Mouse (Mus musculus) CD4-positive helper T cell, adult 2 months (primary cell): ENCODE data around the gene Tfdp2.

Source experiments
- DNase-seq: peaks from one replicate; pipeline ENCODE4 v3.0.0-alpha.2; 2012; ENCODE audit warnings: low read depth, missing footprints, low spot score

The Tfdp2 gene

DNA sequence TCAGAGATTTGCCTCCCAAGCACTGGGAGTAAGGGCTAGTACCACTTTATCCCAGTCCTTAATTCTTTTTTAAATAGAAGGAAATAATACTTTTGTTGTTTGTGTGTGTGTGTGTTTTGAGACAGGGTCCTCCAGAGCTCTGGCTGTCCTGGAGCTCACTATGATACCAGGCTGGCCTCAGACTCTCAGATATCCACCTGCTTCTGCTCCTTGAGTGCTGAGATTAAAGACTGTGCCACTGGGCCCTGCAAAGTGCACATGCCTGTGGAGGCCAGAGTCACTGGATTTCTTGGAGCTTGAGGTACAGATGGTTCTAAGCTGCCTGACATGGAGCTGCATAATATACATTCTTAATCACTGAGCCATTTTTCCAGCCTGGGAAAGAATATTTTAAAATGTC is 32.2 kb downstream of the Tfdp2 start:
- DNase-seq, result no peak

DNA sequence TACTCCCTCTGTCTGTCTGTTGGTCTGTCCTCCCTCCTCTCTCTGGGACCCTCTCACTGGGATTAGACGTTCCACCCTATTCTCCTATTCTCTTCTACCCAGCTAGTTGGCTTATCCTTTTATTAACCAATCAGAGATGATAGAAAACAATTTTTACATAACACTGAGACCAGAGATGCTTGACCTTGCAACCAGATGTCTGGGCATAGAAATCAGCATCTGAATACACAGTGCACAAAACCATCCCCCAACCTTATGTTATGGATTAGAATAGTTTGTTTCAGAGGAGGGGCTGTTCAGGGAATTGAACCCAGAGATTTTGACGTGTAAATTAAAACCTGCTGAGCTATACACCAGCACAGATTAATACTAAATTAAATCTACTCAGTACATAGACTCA is 34.2 kb downstream of the Tfdp2 start:
- no peak for DNase-seq

DNA sequence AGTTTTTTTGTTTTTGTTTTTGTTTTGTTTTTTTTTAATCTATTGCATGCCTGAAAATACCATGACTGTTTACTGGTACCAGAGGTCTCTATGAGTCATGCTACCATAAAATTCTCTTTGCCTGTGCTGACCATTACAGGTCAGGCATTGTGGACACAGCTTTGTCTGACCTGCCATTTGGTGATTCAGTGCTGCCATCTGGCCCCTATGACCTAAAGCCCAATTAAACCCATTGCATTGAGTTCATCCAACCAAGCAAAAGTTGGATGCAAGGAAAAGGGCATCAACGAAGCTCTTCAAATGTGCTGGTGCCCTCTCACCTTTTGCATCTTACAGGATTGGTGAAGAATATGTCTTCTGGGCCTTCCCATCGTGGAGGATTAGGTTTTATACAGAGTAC is 39.4 kb downstream of the Tfdp2 start:
- DNase-seq, result no peak

DNA sequence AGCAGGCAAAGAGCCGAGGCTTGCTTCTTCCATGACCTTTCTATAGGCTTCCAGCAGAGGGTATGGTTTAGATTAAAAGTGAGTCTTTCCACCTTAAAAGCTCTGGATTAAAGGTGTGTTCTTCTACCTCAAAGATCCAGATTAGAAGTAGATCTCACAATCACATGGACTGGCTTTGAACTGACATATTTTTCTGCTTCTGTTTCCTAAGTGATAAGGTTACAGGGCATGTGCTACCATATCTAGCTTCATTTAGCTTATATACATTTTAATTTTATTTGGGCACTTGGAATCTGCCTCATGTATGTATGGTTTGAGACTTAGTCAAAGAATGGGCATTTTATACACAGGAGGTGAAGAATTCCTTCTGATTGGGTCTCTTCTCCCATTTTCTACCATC is 41.3 kb downstream of the Tfdp2 start:
- no peak for DNase-seq

DNA sequence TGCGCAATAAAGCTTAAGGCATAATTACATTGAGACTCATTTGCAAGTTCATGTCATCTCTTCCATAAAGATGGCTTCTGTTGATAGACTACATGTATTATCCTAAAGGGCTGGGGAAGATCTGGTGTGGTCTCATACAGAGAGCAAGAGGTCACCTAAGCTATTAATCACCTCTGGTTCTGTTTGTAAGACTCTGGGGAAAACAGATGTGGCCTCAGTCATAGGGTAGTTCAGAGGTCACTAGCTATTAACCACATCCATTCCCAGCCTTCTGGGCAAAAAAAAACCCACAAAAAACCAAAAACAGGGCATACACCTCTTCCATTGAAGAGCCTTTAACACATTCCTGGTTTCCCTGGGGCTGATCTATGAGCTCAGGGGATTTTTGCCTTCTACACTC is 42.2 kb downstream of the Tfdp2 start:
- DNase-seq, result no peak

DNA sequence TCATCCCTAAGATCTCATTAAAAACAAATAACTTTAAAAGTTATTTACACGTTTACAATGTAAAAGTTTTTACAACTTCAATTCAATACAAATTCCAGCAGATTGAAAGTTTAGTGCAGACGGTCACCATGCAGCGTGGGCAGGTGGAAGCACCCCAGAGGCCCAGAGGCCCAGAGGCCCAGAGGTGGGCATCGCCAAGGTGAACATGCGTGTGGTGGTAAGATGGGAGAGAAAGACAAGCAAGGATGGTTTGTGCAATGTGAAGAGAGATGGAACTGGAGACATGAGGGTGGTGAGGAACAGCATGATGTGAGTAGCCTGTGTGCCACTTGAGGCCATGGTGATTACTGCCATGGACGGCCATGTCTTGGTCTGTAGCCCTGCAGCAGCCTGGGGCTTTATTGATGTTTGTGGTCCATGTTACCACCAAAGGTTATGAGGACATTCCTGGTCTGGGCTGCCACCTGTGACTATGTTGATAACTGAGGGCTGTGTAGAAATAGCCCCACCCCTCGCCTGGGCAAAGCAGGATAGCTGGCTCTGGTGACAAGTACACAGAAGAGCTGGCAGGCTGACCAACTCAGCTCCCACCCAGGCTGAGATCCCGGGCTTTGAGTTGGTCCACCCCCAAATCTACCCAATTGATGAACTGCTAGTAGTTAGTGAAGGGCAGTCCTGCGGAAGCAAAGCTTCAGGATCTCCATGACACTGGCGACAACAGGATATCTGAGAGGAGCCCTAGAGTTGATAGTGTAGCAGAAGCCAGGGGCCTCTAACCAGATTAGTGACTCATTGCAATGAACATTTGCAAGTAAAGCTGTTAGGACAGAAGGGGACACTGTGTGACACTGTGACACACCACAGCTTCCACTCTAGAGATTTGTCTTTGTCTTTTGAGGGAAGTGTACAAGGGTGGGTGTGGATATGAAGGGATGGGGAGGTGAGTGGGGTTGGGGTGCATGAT is 45.3 kb downstream of the Tfdp2 start:
- no peak for DNase-seq

DNA sequence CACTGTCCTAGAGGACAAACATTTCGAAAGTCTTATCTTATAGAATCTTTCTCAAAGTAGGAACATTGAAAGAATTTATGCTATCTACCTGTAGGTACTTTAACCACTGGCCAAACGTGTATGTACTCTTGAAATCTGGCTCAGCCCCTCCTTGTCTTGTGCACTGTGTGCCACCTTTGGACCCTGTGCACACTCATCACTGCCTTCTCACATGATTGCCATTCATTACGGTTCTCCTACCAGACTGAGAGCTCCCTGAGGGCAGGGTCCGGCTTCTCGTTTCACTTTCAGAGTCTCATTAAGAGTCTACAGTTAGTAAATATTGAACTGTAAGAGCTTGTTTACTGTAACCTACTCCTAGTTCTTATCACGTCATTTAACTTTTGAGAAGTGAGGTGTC is 47.8 kb downstream of the Tfdp2 start:
- DNase-seq, result no peak

DNA sequence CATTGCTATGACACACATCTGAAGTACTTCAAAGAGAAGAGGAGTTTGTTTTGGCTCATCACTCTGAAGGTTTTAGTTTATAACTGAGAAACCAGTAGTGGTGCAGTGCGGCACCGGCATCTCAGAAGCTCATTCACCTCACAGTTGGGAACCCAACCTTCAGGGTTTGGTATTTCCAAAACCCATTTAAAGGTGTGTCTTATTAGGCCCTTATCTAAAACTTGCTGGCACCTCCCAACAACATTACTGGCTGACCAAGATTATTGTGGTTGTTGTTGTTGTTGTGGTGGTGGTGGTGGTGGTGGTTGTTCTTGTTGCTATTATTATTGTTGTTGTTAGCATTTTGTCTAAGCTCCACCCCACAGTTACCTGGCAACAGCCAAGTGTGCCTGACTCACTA is 58.7 kb downstream of the Tfdp2 start:
- no peak for DNase-seq

DNA sequence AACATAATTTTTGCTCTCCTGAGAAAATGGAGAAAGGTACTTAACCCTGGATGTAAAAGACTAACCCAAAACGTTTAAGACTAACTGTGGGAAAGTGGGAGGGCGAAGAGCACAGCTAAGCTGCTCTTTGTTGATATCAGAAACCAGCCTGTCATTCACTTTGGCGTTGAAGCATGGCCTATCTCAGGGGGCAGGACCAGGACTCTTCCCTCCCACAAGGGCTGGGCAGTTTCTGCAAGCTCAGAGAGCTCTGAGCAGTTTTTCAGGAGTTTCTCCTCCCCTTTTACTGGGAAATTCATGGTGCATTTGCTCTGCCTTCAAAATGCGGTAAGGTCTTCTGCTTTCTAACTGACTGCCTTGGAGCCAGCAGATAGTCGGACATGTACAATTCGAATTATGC is 62.4 kb downstream of the Tfdp2 start:
- DNase-seq, result no peak

DNA sequence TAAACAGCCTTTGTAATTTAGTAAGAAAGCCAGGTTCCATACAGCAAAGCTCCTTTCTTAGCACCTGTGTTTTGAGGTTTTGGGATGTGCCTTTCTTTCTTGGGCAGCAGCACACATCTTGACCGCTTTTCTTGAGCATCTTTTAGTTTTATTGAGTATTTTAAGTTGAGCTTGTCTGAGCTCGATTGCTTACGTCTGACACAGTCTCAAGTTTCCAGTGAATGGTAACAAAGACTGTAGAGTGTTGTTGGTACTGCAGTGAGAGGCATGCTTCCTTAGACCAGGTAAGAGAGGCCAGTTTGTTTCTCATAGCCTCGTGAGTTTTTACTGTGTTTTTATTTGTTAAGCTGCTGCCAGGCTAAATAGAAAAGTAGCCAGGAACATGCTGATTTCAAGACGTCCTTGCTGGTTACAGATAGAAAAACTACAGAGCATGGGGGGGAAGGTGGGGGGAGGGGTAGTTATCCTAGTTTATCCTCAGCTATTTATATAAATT is 63.0 kb downstream of the Tfdp2 start:
- peak; percentile 39 for DNase-seq

DNA sequence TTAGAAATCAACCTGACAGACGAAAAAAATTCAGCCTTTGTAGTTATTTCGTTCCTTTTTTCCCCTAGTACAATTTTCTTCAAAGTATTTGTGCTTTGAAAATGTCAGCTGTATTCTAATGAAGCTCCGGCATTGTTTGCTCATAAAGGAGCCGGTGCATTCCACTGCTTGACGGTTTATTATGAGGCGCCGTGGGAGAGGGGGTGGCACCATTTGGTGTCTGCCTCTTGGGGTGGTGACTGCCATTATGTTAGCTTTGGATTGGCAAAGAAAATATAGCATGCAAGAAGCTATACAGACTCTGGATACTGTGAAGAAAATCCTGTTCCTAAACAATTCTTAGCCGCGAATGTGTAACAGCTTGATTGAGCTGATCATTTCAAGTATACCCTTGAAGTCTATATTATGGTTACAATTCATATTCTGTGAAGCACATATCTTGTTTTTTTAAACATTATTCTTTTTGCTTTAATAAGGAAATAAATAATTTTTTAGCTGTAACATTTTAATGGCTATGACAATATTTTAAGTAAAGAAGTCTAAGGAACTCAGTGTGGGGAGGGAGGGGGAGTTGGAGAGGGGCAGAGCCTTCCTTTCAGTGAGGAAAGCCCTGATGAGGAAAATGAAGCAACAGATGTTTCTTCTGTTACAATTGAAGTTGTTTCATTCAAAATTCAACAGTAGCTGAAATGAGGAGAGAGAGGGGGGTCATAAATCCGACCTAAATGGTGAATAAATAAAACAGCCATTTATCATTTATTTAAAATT is 63.9 kb downstream of the Tfdp2 start:
- peak; percentile 4 for DNase-seq

DNA sequence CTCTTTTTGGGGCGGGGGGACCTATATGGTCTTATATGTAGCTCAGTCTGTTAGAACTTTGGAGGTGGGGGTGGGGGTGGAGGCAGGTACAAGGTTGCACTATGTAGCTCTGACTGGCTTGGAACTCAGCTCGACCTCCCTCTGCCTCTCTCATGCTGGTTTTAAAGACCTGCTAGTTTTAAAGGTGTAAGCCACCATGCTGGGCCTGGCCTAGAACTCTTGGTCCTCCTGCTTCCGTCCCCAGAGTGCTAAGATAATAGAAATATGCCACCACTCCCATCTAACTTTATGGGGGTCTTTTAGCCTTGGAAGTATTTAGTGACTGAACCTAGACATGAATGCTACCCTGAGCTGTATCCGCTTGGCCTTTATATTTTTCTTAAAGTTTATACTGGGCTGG is 65.0 kb downstream of the Tfdp2 start:
- no peak for DNase-seq

DNA sequence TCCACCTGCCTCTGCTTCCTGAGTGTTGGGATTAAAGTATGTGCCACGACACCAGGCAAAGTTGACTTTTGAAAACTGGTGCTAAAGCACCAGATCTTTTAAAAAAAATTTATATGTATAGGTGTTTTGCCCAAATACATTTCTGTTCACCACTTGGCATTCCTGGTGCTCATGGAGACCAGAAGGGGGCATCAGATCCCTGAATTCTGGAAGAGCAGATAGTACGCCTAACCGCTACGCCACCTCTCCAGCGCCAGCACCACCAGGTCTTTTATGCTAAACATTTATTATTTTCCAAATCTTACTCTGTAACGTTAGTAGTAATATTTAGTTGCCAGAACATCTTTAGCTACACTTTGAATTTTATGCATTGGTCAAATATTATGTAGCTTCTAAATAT is 65.9 kb downstream of the Tfdp2 start:
- DNase-seq, result no peak

DNA sequence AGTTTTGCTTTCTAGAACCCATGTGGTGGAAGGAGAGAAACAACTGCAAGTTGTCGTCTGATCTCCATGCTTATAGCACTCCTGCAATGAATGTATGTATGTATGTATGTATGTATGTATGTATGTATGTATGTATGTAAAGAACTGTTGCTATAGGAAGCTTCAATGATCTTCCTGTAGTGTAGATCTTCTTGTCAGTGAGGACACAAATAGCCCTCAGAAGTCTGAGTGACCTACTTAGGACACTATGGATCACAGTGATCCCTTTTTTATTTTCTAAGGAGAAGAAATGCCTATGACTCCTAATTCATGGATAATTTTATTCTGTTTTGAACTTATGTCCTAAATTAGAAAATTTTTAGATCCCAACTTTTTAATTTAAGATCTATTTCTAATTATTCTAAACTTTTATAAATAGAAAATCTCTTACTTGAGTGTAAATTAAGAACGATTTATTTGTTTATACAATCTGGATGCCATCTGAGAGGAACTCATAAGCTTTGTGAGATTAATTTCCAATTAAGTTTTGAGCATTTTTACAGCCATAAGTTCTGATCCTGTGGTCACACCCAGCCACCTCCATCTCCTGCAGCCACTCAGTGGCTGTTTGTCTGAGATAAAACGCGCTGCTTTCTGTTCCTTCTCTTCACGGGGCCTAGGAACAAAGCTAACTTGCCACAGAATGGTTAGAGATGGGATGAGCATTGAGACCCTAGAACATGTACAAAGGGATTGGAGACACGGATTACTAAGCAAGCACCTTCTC is 70.9 kb downstream of the Tfdp2 start:
- no peak for DNase-seq

DNA sequence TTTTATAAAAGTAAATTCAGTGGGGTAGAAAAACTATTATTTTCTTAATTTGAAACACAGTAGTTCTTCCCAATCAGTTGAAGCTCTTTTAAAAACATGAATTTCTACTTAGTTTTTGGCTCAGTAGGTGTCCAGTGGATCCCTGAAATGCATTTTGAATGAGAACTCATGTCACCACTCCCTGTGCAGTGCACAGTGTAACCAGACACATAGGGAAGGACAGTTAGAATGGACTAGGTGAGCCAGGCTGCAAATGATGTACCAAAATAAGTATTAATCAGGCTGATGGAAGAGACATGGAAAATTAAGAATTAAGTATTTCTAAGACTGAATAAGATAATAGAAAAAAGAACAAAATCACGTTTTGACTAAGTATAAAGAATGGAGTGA is 71.5 kb downstream of the Tfdp2 start:
- no peak for DNase-seq

DNA sequence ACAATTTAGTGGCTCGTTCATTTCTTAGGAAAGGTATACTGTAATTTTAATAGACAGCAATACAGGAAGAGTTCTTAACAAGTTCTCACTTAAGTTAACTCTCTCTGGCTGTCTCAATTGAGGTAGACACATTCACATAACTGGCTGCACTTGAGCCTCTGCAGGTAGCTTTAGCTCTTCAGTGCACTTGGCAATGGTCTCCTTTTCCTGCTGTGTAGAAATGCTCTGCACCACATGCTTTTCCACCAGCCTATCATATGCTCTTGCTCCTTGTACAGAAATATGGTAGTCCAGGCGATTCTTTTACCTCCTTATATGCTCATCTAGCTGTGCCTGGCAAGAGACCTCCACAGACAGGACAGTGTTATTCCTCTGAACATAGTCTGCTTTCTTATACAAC is 73.7 kb downstream of the Tfdp2 start:
- DNase-seq, result no peak

DNA sequence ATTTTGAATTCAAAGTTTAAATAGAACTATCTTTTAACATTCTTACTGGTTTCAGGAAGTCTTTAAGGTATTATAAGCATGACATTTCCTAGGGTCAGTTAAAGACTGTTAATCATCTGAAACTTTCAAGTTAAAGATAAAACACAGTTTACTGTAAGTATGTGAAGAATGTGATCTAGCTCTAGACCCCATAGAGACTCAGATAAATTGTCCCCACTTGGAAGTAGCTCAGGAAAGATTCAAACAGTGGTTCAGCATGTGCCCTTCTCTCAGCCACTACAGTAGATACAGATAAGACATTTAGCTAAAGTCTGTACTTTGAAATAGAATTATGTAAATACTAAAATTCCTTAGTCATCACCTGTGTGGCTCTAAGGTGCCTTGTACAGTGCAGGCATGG is 79.5 kb downstream of the Tfdp2 start:
- DNase-seq, result no peak

DNA sequence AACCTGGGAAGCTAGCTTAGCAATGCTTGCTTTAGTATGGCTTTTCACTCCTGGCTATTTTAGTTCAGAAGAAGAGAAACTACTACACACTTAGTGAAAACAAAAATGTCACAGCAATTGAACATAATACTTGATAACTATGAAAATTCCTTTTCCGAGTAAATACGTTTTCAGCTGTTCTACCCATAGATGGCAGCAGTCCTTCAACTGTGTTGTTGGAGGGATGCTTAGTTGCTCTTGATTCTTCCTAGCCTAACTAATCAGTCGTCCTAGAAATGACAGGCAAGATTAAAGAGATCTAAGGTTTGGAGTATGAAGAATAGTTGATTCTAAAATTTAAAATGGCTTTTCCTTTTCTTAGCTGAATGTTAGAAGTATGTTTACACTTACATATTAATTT is 85.4 kb downstream of the Tfdp2 start:
- peak; percentile 32 for DNase-seq

DNA sequence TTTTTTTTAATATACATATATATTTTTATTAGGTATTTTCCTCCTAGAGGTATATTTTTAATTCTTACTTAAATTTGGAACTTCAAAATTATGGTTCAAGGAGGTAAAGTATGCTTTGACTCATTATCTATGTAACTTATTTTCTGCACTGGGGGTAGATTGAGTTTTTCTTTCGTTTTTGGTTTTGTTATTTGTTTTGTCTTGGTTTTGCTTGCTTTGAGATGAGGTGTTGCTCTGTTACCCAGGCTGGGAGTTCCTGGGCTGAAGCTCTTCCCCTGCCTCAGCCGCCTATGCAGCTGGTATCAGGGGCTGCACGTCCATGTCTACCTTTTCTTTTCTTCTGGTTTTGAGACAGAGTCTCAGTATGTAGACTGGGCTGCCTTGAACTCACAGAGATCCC is 86.0 kb downstream of the Tfdp2 start:
- DNase-seq, result no peak

DNA sequence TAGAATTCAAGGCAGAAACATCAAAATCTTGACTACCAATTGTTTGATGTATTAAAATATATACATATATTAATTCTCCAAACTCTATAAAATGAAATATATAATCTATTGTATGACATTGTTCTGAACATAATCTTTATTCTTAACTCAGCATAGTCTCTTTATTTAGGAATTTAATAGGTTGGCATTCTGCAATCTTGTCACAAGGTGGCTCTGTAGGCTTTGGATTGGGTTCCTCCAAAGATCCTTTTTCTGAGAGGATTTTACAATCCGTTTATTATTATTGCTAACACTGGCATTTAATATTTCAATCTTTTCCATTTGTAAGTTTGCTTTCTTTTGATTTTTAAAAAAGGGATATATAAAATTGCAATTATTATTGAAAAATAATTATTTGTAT is 88.8 kb downstream of the Tfdp2 start:
- DNase-seq, result peak; percentile 38

DNA sequence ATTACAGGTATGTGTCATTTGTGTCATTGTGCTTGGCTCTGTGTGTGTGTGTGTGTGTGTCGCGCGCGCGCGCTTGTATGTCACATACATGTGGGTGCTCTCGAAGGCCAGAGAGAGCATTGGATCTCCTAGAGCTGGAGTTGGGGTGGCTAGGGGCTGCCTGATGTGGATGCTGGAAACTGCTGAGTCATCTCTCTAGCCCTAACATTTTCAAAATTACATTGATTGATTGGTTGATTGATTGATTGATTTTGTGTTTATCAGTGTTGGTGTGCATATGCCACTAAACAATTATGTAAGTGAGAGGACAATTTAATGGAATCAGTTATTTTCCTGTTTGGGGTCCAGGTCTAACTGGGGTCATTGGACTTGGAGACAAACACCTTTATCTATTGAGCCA is 96.1 kb downstream of the Tfdp2 start:
- DNase-seq, result no peak
